Mouse (Mus musculus): ENCODE results near the gene Cfap97.
"Not testable (repeated sequence)": the region's sequence is repeated elsewhere in the genome, so short reads cannot be mapped to it uniquely, and the experiment has no call there.

DNA sequence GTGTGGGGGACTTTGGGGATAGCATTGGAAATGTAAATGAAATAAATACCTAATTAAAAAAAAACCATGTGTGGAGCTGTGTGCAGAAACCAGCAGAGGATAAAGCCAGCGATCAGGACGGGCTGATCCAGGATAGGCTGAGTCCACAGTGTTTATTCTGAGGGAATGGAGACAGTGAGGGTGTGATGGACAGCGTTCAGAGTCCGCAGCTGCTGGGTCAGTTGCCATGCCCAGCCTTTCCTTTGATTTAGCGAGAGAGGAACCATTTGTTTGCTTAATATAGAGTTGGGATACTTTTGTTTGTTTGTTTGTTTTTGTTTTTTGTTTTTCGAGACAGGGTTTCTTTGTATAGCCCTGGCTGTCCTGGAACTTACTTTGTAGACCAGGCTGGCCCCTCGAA lies 80.4 kb downstream of the Cfap97 start:
- TF ChIP-seq CTCF (IDR thresholded peaks at IDR 0.05; ENCODE audit: control insufficient read depth, insufficient read depth, insufficient read length); USF1 (IDR thresholded peaks at IDR 0.05; ENCODE audit: low read depth); CEBPB (IDR thresholded peaks at IDR 0.05; ENCODE audit: low read depth); MYOD1 (IDR thresholded peaks at IDR 0.05; ENCODE audit: control insufficient read depth, insufficient read length, low read depth); MAX (IDR thresholded peaks at IDR 0.05); FOSL1 (IDR thresholded peaks at IDR 0.05; ENCODE audit: insufficient read depth, low read length, poor library complexity, severe bottlenecking): not testable (repeated sequence)

Measured in C2C12 (cell line).